Mouse (Mus musculus) CD4-positive, CD25-positive, alpha-beta regulatory T cell, adult 4 months (primary cell): ENCODE data around the gene Rps16. TPM values are rescaled to one million over a fixed set of nuclear protein-coding genes. Genes with fewer than 3 reads are reported as not detected.

ENCODE experiments used
- ATAC-seq: one replicate; pipeline ENCODE4 v1.8.0; 2017
- polyA plus RNA-seq, 2 experiments: library from polyadenylated mRNA; unstranded; fragments of 100-300 nt; shearing (Covaris generic); gene quantifications; one replicate each; pipeline ENCODE4 v1.2.1; 2017

Gene Rps16
- polyA plus RNA-seq, 2 experiments from 2014 or later, result 1,259 to 1,457 TPM

DNA sequence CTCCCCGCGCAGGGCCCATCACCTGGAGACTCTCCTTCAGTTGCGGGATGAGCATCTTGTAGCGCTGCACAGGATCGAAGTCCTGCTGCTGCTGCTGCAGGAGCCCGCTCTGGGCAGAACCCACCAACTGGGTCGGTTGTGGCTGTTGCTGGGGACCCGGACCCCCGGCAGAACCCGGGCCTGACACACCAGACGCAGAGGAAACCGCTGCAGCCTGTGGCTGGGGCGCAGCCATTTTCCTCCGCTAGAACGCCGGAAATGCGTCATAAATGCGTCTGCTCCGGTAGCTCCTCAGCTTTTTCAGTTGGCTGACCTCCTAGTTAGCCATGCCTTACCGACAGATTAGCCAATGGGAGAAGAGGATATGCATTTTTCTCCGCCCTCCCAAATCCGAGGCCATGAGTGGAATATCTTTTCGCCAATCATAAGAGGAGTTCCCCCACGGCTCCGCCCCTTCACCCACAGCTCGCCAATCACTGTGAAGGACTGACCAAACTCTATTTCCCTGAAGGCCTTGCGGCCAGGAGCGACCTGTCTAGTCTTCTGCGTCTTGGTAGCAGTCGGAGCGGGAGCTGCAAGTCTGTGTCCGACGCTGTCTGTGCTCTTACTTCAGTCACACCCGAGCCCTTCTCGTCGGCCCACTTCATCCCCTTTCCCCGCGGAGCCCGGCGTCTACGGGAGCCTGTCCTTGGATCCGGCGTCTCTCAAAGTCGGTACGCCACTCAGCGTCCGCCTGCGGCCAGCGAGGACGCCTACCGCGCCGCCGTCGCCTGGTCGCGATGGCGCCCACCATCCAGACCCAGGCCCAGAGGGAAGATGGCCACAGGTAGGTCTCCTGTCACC is 42.2 kb downstream of the Rps16 start, which contains the start of the genes Med29 and Paf1:
Gene Med29, minus strand, starts transcription at position 280 of the 843 bp plus-strand sequence.
Gene Paf1, plus strand, starts transcription at position 523 of the 843 bp plus-strand sequence.
- peak; percentile 97 for ATAC-seq

DNA sequence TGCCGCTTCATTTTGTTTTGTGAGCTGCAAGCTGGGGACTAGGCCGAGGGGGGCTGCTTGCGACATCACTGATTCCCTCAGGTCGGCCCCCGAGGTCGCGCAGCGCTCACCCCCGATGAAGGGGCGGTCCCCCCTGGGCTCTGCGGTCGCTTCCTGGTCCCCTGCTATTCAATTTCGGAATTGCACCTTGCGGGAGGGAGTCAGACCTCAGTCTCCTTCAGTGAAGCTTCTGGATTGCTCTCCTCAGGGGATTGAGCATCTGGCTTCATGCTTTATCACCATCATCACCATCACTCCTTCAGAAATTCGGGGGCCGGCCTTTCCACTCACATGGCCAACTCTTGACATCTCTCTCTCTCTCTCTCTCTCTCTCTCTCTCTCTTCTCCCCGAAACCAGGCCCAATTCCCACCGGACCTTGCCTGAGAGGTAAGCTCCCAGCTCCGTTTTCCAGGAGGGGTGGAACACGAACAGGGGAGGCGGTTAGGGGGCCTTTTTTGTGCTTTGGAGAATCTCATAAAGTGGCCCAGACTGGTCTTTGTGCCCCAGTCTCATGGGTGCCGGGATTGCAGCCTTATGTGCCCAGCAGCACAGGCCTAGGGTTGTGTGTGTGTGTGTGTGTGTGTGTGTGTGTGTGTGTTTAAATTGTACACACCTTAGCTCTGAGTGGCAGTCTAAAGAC is 43.0 kb downstream of the Rps16 start:
- peak; percentile 8 for ATAC-seq

DNA sequence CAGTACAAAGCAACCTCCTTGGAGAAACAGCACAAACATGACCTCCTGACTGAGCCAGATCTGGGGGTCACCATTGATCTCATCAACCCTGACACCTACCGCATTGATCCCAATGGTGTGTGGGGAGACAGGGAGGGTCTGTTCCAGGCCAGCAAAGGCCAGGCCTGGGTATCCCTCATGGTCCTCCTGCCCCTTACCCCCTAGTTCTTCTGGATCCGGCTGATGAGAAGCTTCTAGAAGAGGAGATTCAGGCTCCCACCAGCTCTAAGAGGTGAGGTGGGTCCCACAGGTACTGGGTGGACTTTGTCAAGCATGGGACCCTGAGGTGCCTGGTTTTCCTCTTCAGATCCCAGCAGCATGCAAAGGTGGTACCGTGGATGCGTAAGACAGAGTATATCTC is 45.0 kb downstream of the Rps16 start:
- no peak for ATAC-seq

DNA sequence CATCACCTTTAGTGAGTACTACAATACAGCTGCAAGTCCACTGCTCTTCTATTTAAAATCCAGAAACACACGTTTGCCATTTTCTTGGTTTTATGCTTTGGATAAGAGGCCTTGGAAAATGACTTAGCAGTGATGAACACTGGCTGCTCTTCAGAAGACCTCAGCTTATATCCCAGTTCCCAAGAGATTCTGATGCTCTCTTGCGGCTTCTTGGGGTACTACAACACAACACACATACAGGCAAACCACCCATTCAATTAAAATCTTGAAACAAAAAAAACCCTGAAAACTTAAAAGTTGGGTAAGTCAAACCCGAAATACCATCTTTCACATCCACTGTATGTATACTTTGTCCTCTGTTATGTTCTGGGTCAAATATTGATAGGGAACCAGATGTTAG is 47.5 kb downstream of the Rps16 start:
- no peak for ATAC-seq

DNA sequence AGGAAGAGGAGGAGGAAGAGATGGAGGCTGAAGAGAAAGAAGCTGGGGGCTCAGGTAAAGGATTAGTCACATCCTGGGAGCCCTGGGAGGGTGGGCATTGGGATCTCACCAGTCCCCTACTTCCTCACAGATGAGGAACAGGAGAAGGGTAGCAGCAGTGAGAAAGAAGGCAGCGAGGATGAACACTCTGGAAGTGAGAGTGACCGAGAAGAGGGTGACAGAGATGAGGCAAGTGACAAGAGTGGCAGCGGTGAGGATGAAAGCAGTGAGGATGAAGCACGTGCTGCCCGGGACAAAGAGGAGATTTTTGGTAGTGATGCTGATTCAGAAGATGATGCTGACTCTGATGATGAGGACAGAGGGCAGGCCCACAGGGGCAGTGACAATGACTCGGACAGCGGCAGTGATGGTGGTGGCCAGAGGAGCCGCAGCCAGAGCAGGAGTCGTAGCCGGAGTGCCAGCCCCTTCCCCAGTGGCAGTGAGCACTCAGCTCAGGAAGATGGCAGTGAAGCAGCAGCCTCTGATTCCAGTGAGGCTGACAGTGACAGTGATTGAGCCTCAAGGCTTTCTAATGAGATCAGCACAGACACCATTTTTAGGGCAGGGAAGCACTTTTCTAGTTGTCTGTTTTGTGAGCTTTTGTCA is 48.4 kb downstream of the Rps16 start:
- ATAC-seq, result no peak

- ATAC-seq, result no peak
These were observed 50.6 kb downstream of the Rps16 start for GRCm38 (mm10) chr7:28401030-28401429.

GRCm38 (mm10) chr7:28401942-28402341 is 51.5 kb downstream of the Rps16 start:
- ATAC-seq, result no peak

Other genes with a start within 250 kb of the Rps16 start
- gene 9530053A07Rik, start 221.2 kb upstream of the Rps16 start, polyA plus RNA-seq, result not detected
- gene Fbl, start 180.9 kb upstream of the Rps16 start, polyA plus RNA-seq, result 10 to 100 TPM; 53.5 to 57.0 TPM
- gene Dyrk1b, start 171.2 kb upstream of the Rps16 start, polyA plus RNA-seq, result under 1 TPM; 0.54 to 0.63 TPM
- gene Eid2, start 82.8 kb upstream of the Rps16 start, polyA plus RNA-seq, result under 1 TPM in 1 of 2 experiments, not detected in 1; 0.62 TPM
- gene Eid2b, start 72.9 kb upstream of the Rps16 start, polyA plus RNA-seq, result 1 to 10 TPM in 1 of 2 experiments, under 1 TPM in 1; 0.94 to 1.8 TPM
- not detected for gene Selenov, start 59.5 kb upstream of the Rps16 start, polyA plus RNA-seq
- gene Dll3, start 48.4 kb upstream of the Rps16 start, polyA plus RNA-seq, result not detected
- 10 to 100 TPM; 35.3 to 36.3 TPM for gene Timm50, start 38.6 kb upstream of the Rps16 start, polyA plus RNA-seq
- gene Supt5, start 11.9 kb upstream of the Rps16 start, polyA plus RNA-seq, result 100 to 1,000 TPM; 121 to 229 TPM
- 100 to 1,000 TPM in 1 of 2 experiments, 10 to 100 TPM in 1; 65.5 to 110 TPM for gene Plekhg2, start 21.9 kb downstream of the Rps16 start, polyA plus RNA-seq
- gene Zfp36, start 29.6 kb downstream of the Rps16 start, polyA plus RNA-seq, result 100 to 1,000 TPM; 156 to 341 TPM
- 10 to 100 TPM; 25.8 to 27.5 TPM for gene Med29, start 42.1 kb downstream of the Rps16 start, polyA plus RNA-seq
- 10 to 100 TPM; 55.6 to 71.0 TPM for gene Paf1, start 42.3 kb downstream of the Rps16 start, polyA plus RNA-seq
- 100 to 1,000 TPM; 406 to 454 TPM for gene Gmfg, start 86.8 kb downstream of the Rps16 start, polyA plus RNA-seq
- not detected for gene Lrfn1, start 101.3 kb downstream of the Rps16 start, polyA plus RNA-seq
- gene Ifnl2, start 159.8 kb downstream of the Rps16 start, polyA plus RNA-seq, result not detected
- gene Ifnl3, start 172.2 kb downstream of the Rps16 start, polyA plus RNA-seq, result not detected
- gene Sycn, start 190.2 kb downstream of the Rps16 start, polyA plus RNA-seq, result not detected
- not detected for gene Nccrp1, start 196.6 kb downstream of the Rps16 start, polyA plus RNA-seq
- gene Samd4b, start 247.5 kb downstream of the Rps16 start, polyA plus RNA-seq, result 1 to 10 TPM; 7.4 to 7.5 TPM
- gene Pak4, start 247.5 kb downstream of the Rps16 start, polyA plus RNA-seq, result 1 to 10 TPM; 1.9 to 2.1 TPM